Mouse (Mus musculus): Measurements from ENCODE around the gene Olfr95.

Olfr95 gene

DNA sequence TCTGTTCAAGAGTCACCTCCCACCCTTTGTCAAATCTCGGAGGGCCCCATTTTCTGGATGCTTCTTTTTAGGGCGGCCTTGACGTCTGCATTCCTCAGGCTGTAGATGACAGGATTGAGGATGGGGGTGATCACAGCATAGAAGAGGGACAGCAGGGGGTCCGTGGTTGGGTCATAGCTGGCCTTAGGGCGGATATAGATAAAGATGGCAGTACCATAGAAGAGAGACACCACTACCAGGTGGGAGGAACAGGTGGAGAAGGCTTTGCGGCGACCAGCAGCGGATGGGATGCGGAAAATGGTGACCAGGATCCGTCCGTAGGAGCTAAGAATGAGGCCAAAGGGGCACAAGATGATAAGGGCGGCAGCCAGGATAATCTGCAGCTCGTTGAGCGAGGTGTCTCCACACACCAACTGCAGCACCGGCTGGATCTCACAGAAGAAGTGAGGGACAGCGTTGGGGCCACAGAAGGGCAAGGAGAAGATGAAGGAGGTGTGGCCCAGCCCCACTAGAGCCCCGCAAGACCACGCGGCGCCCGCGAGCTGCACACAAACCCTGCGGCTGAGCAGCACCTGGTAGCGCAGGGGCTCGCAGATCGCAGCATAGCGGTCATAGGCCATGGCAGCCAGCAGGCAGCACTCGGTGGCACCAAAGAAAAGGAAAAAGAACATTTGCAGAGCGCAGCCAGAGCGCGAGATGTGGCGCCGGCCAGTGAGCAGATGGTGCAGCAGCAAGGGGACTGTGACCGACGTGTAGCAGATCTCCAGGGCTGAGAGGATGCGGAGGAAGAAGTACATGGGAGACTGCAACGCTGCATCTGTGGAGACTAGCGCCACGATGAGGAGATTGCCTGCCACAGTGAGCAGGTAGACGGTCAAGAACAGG lies 1.8 kb downstream of the Olfr95 start:
- H3K36me3 ChIP-seq (ENCODE audit: insufficient read depth, low read length), result no peaks in the 10 kb centered on the region
- peak overlapping the region; percentile 77 for H3K4me3 ChIP-seq (replicated peaks; ENCODE audit: low read length)
- peaks cover 33% of the 10 kb centered on the region for H3K27me3 ChIP-seq (ENCODE audit: insufficient read depth, low read length)
- peaks cover 12% of the 10 kb centered on the region for H3K4me1 ChIP-seq (replicated peaks; ENCODE audit: low read depth, low read length)
- no peak for TF ChIP-seq POU5F1 (IDR thresholded peaks at IDR 0.05; ENCODE audit: borderline replicate concordance, low read length)
- H3K9me3 ChIP-seq (ENCODE audit: low read length), result peaks cover 11% of the 10 kb centered on the region

- Histone ChIP-seq H3K4me1 (replicated peaks; ENCODE audit: low read depth, low read length) (no peaks in the 10 kb centered on the region), H3K36me3 (ENCODE audit: insufficient read depth, low read length) (no peaks in the 10 kb centered on the region), H3K27me3 (ENCODE audit: insufficient read depth, low read length) (peaks cover 13% of the 10 kb centered on the region), H3K9me3 (ENCODE audit: low read length) (no peaks in the 10 kb centered on the region), H3K4me3 (replicated peaks; ENCODE audit: low read length) (no peak overlapping the region)
- TF ChIP-seq NANOG (IDR thresholded peaks at IDR 0.05; ENCODE audit: borderline replicate concordance, low read length) (no peak), CTCF (conservative IDR thresholded peaks at IDR 0.05; ENCODE audit: low read length) (no peak), POU5F1 (IDR thresholded peaks at IDR 0.05; ENCODE audit: borderline replicate concordance, low read length) (no peak)
Observed at GRCm38 (mm10) chr17:37203917-37204236, 9.0 kb downstream of the Olfr95 start.

GRCm38 (mm10) chr17:37203206-37203916 lies 9.6 kb downstream of the Olfr95 start:
- no peak overlapping the region for H3K4me3 ChIP-seq (replicated peaks; ENCODE audit: low read length)
- H3K36me3 ChIP-seq (ENCODE audit: insufficient read depth, low read length), result no peaks in the 10 kb centered on the region
- no peak for TF ChIP-seq NANOG (IDR thresholded peaks at IDR 0.05; ENCODE audit: borderline replicate concordance, low read length)
- peak; percentile 90 for TF ChIP-seq CTCF (conservative IDR thresholded peaks at IDR 0.05; ENCODE audit: low read length)
- 0 out of 2 replicates have a peak, but pooled peaks cover under 1% of the 10 kb centered on the region for H3K4me1 ChIP-seq (replicated peaks; ENCODE audit: low read depth, low read length)
- peaks cover 12% of the 10 kb centered on the region for H3K27me3 ChIP-seq (ENCODE audit: insufficient read depth, low read length)
- H3K9me3 ChIP-seq (ENCODE audit: low read length), result no peaks in the 10 kb centered on the region

- H3K9me3 ChIP-seq (ENCODE audit: low read length), result no peaks in the 10 kb centered on the region
- peaks cover 32% of the 10 kb centered on the region for H3K27me3 ChIP-seq (ENCODE audit: insufficient read depth, low read length)
- H3K36me3 ChIP-seq (ENCODE audit: insufficient read depth, low read length), result no peaks in the 10 kb centered on the region
- H3K4me1 ChIP-seq (replicated peaks; ENCODE audit: low read depth, low read length), result peaks cover 19% of the 10 kb centered on the region
- H3K4me3 ChIP-seq (replicated peaks; ENCODE audit: low read length), result no peak within 1 kb of the TSS
- TF ChIP-seq NANOG (IDR thresholded peaks at IDR 0.05; ENCODE audit: borderline replicate concordance, low read length) (no peak), CTCF (conservative IDR thresholded peaks at IDR 0.05; ENCODE audit: low read length) (no peak), POU5F1 (IDR thresholded peaks at IDR 0.05; ENCODE audit: borderline replicate concordance, low read length) (no peak)
Observed at GRCm38 (mm10) chr17:37200894-37201293, 12.0 kb downstream of the Olfr95 start, which contains the start of gene Olfr94. Gene Olfr94 (minus strand): TSS chr17:37200994.

DNA sequence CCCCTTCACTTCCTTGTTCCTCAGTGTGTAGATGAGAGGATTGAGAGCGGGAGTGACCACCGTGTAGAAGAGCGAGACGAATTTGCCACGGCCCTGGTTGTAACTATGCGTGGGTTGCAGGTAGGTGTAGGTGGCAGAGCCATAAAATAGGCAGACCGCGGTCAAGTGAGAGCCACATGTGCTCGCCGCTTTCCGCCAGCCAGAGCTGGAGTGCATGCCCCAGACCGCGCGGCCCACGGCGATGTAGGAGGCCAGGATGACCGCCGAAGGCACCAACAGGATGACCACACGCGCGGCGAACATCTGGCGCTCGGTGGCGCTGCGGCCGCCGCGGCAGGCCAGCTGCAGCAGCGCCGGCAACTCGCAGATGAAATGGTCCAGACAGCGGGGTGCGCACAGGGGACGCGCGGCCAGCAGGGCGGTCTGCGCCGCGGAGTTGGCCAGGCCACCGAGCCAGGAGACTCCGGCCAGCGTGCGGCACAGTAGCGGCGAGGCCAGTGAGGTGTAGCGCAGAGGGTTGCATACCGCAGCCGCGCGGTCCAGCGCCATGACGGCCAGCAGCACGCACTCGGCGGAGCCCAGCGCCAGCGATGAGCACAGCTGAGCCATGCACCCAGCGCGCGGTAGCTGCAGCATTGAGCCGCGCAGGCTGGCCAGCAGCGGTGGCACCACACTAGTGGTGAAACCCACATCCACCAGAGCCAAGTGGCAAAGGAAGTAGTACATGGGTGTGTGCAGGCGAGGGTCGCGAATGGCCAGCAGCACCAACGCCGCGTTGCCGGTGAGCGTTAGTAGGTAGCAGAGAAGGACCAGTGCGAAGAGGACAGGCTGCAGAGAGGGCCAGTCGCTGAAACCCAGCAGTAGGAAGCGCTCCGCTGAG lies 15.8 kb downstream of the Olfr95 start:
- Histone ChIP-seq H3K27me3 (ENCODE audit: insufficient read depth, low read length) (peaks cover 44% of the 10 kb centered on the region), H3K4me1 (replicated peaks; ENCODE audit: low read depth, low read length) (peaks cover 19% of the 10 kb centered on the region), H3K4me3 (replicated peaks; ENCODE audit: low read length) (peak overlapping the region; percentile 84), H3K36me3 (ENCODE audit: insufficient read depth, low read length) (no peaks in the 10 kb centered on the region), H3K9me3 (ENCODE audit: low read length) (no peaks in the 10 kb centered on the region)
- TF ChIP-seq NANOG (IDR thresholded peaks at IDR 0.05; ENCODE audit: borderline replicate concordance, low read length) (no peak), CTCF (conservative IDR thresholded peaks at IDR 0.05; ENCODE audit: low read length) (no peak)

- no peak for TF ChIP-seq NANOG (IDR thresholded peaks at IDR 0.05; ENCODE audit: borderline replicate concordance, low read length)
- no peak for TF ChIP-seq POU5F1 (IDR thresholded peaks at IDR 0.05; ENCODE audit: borderline replicate concordance, low read length)
- no peak for TF ChIP-seq CTCF (conservative IDR thresholded peaks at IDR 0.05; ENCODE audit: low read length)
- no peaks in the 10 kb centered on the region for H3K36me3 ChIP-seq (ENCODE audit: insufficient read depth, low read length)
- H3K4me1 ChIP-seq (replicated peaks; ENCODE audit: low read depth, low read length), result peaks cover 19% of the 10 kb centered on the region
- H3K9me3 ChIP-seq (ENCODE audit: low read length), result no peaks in the 10 kb centered on the region
- peaks cover 37% of the 10 kb centered on the region for H3K27me3 ChIP-seq (ENCODE audit: insufficient read depth, low read length)
- no peak overlapping the region for H3K4me3 ChIP-seq (replicated peaks; ENCODE audit: low read length)
Observed at GRCm38 (mm10) chr17:37194782-37195181, 18.1 kb downstream of the Olfr95 start.

DNA sequence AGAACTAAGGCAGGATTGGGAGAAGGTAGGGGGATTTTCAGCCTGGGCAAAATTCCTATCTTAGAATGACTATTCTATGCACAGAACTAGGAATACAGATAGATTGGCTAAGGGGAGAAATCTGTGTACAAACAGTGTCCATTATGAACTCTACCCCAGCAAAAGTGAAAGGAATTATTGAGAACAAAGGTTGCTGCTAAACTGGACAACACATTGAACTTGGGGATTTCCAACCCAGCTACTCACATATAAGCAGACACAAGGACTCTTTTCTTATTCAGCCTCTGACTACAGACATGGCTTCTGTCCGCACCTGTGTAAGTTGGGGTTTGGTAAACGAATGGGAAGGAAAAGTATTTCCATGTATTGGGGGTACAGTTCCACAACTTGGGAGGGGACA lies 19.3 kb downstream of the Olfr95 start, which contains the start of gene Ubd:
TSS of gene Ubd (plus strand) at position 237 of the 400 bp plus-strand sequence.
- H3K4me3 ChIP-seq (replicated peaks; ENCODE audit: low read length), result no peak within 1 kb of the TSS
- no peaks in the 10 kb centered on the region for H3K36me3 ChIP-seq (ENCODE audit: insufficient read depth, low read length)
- H3K4me1 ChIP-seq (replicated peaks; ENCODE audit: low read depth, low read length), result peaks cover 19% of the 10 kb centered on the region
- TF ChIP-seq NANOG (IDR thresholded peaks at IDR 0.05; ENCODE audit: borderline replicate concordance, low read length), result no peak
- no peak for TF ChIP-seq CTCF (conservative IDR thresholded peaks at IDR 0.05; ENCODE audit: low read length)
- TF ChIP-seq POU5F1 (IDR thresholded peaks at IDR 0.05; ENCODE audit: borderline replicate concordance, low read length), result no peak
- peaks cover 37% of the 10 kb centered on the region for H3K27me3 ChIP-seq (ENCODE audit: insufficient read depth, low read length)
- no peaks in the 10 kb centered on the region for H3K9me3 ChIP-seq (ENCODE audit: low read length)

GRCm38 (mm10) chr17:37193032-37193431 lies 19.9 kb downstream of the Olfr95 start:
- H3K27me3 ChIP-seq (ENCODE audit: insufficient read depth, low read length), result peaks cover 32% of the 10 kb centered on the region
- H3K9me3 ChIP-seq (ENCODE audit: low read length), result no peaks in the 10 kb centered on the region
- H3K4me3 ChIP-seq (replicated peaks; ENCODE audit: low read length), result no peak overlapping the region
- TF ChIP-seq POU5F1 (IDR thresholded peaks at IDR 0.05; ENCODE audit: borderline replicate concordance, low read length), result no peak
- no peaks in the 10 kb centered on the region for H3K36me3 ChIP-seq (ENCODE audit: insufficient read depth, low read length)
- peaks cover 15% of the 10 kb centered on the region for H3K4me1 ChIP-seq (replicated peaks; ENCODE audit: low read depth, low read length)
